Mouse (Mus musculus) MEL (cell line): ENCODE data around the gene Borcs5. TPM values are rescaled to one million over a fixed set of nuclear protein-coding genes. Genes with fewer than 3 reads are reported as not detected.

Experiments used
- DNase-seq: peaks from one replicate; pipeline ENCODE4 v3.0.0; 2011; ENCODE audit warnings: low read depth, low spot score
- H3K27ac ChIP-seq: 2 replicates; pipeline ENCODE4 v1.5.1; 2012; ENCODE audit warnings: low read depth, mild to moderate bottlenecking, control low read depth, low read length, moderate library complexity; ENCODE audit not compliant: control insufficient read depth
- H3K27me3 ChIP-seq, 2 experiments: fragments of 150-350 bp in 1 of 2; sonication (generic) in 1 of 2; 2 replicates each; pipeline ENCODE4 v1.6.1; 2012; ENCODE audit warnings: low read length in 2 of 2, mild to moderate bottlenecking in 2 of 2, improper control_type of control experiment in 1 of 2, moderate library complexity in 1 of 2; ENCODE audit not compliant: insufficient read depth in 2 of 2, control insufficient read depth in 1 of 2
- H3K36me3 ChIP-seq, 2 experiments: 2 replicates each; pipeline ENCODE4 v1.6.1; 2012 to 2014; ENCODE audit warnings: low read length in 2 of 2, improper control_type of control experiment in 1 of 2, inconsistent platforms in 1 of 2, mild to moderate bottlenecking in 1 of 2; ENCODE audit not compliant: insufficient read depth in 2 of 2, control insufficient read depth in 1 of 2
- H3K4me1 ChIP-seq, 2 experiments: fragments of 150-350 bp in 1 of 2; sonication (generic) in 1 of 2; 2 replicates each; pipeline ENCODE4 v1.6.1; 2012; ENCODE audit warnings: low read length in 2 of 2, improper control_type of control experiment in 1 of 2, mild to moderate bottlenecking in 1 of 2; ENCODE audit not compliant: insufficient read depth in 2 of 2, control insufficient read depth in 1 of 2
- H3K4me3 ChIP-seq, 2 experiments: fragments of 150-350 bp in 1 of 2; sonication (generic) in 1 of 2; 2 replicates each; pipeline ENCODE4 v1.5.1; 2012; ENCODE audit warnings: low read depth in 2 of 2, low read length in 2 of 2, mild to moderate bottlenecking in 2 of 2, moderate library complexity in 2 of 2, control low read depth in 1 of 2, improper control_type of control experiment in 1 of 2; ENCODE audit not compliant: control insufficient read depth in 1 of 2, insufficient read depth in 1 of 2
- H3K79me2 ChIP-seq: 2 replicates; pipeline ENCODE4 v1.6.1; 2012; ENCODE audit warnings: mild to moderate bottlenecking, low read length, moderate library complexity; ENCODE audit not compliant: control insufficient read depth, poor library complexity, insufficient read depth
- H3K9ac ChIP-seq: 2 replicates; pipeline ENCODE4 v1.6.1; 2012; ENCODE audit warnings: low read depth, mild to moderate bottlenecking, control low read depth, low read length, moderate library complexity; ENCODE audit not compliant: control insufficient read depth, poor library complexity, severe bottlenecking
- H3K9me3 ChIP-seq: fragments of 150-350 bp; sonication (generic); replicated peaks from 2 replicates; pipeline ENCODE4 v1.6.1; 2012; ENCODE audit warnings: mild to moderate bottlenecking, low read length, improper control_type of control experiment, moderate library complexity; ENCODE audit not compliant: insufficient read depth
- CHD1 ChIP-seq: IDR thresholded peaks from 2 replicates; pipeline ENCODE4 v1.6.1; 2012; ENCODE audit warnings: low read depth, mild to moderate bottlenecking, inconsistent platforms, low read length, improper control_type of control experiment
- CTCF ChIP-seq, 3 experiments: IDR thresholded peaks in 2 of 3; conservative IDR thresholded peaks in 1 of 3; 2 replicates each; pipeline ENCODE4 v1.5.1; 2011 to 2012; ENCODE audit warnings: low read length in 3 of 3, low read depth in 2 of 3, mild to moderate bottlenecking in 2 of 3, improper control_type of control experiment in 1 of 3, inconsistent platforms in 1 of 3, mixed read lengths in 1 of 3, moderate library complexity in 1 of 3; ENCODE audit not compliant: control insufficient read depth in 1 of 3, insufficient read depth in 1 of 3, poor library complexity in 1 of 3, severe bottlenecking in 1 of 3
- ELF1 ChIP-seq: IDR thresholded peaks from 2 replicates; pipeline ENCODE4 v1.6.1; 2014; ENCODE audit warnings: low read depth, mild to moderate bottlenecking, inconsistent platforms, low read length, improper control_type of control experiment, moderate library complexity
- ETS1 ChIP-seq: IDR thresholded peaks from 2 replicates; pipeline ENCODE4 v1.6.1; 2012; ENCODE audit warnings: low read depth, mild to moderate bottlenecking, inconsistent platforms, low read length, improper control_type of control experiment, moderate library complexity
- GABPA ChIP-seq: IDR thresholded peaks from 2 replicates; pipeline ENCODE4 v1.6.1; 2012; ENCODE audit warnings: low read depth, mild to moderate bottlenecking, inconsistent platforms, low read length, improper control_type of control experiment, moderate library complexity
- GATA1 ChIP-seq: IDR thresholded peaks from 2 replicates; pipeline ENCODE4 v1.6.1; 2011; ENCODE audit warnings: low read depth, low read length, improper control_type of control experiment
- JUND ChIP-seq: IDR thresholded peaks from 2 replicates; pipeline ENCODE4 v1.6.1; 2011; ENCODE audit warnings: low read depth, mild to moderate bottlenecking, improper control_type of control experiment, low read length
- KAT2A ChIP-seq: conservative IDR thresholded peaks from 2 replicates; pipeline ENCODE4 v1.6.1; 2012; ENCODE audit warnings: low read depth, low read length, improper control_type of control experiment, inconsistent platforms
- MAFK ChIP-seq: IDR thresholded peaks from 2 replicates; pipeline ENCODE4 v1.6.1; 2011; ENCODE audit warnings: low read depth, mild to moderate bottlenecking, low read length, improper control_type of control experiment, borderline replicate concordance
- MAX ChIP-seq: IDR thresholded peaks from 2 replicates; pipeline ENCODE4 v1.6.1; 2011; ENCODE audit warnings: low read length, improper control_type of control experiment
- MEF2A ChIP-seq: IDR thresholded peaks from 2 replicates; pipeline ENCODE4 v1.6.1; 2014; ENCODE audit warnings: low read depth, mild to moderate bottlenecking, inconsistent platforms, low read length, improper control_type of control experiment; ENCODE audit not compliant: poor library complexity, insufficient replicate concordance, severe bottlenecking; ENCODE audit errors: extremely low read depth
- MYB ChIP-seq: IDR thresholded peaks from 2 replicates; pipeline ENCODE4 v1.6.1; 2011; ENCODE audit warnings: mild to moderate bottlenecking, low read depth, low read length, improper control_type of control experiment
- NELFE ChIP-seq: IDR thresholded peaks from 2 replicates; pipeline ENCODE4 v1.6.1; 2011; ENCODE audit warnings: low read depth, low read length, improper control_type of control experiment
- POLR2AphosphoS5 ChIP-seq: IDR thresholded peaks from 2 replicates; pipeline ENCODE4 v1.6.1; 2012; ENCODE audit warnings: low read depth, borderline replicate concordance, mild to moderate bottlenecking, inconsistent platforms, low read length, moderate library complexity, mixed read lengths
- RAD21 ChIP-seq: IDR thresholded peaks from 2 replicates; pipeline ENCODE4 v1.6.1; 2011; ENCODE audit warnings: mild to moderate bottlenecking, low read depth, low read length, improper control_type of control experiment
- SIN3A ChIP-seq: IDR thresholded peaks from 2 replicates; pipeline ENCODE4 v1.6.1; 2012; ENCODE audit warnings: low read length, improper control_type of control experiment, inconsistent platforms
- SMC3 ChIP-seq: IDR thresholded peaks from 2 replicates; pipeline ENCODE4 v1.6.1; 2011; ENCODE audit warnings: low read depth, low read length, improper control_type of control experiment
- USF1 ChIP-seq: IDR thresholded peaks from 2 replicates; pipeline ENCODE4 v1.6.1; 2014; ENCODE audit warnings: low read depth, mild to moderate bottlenecking, inconsistent platforms, low read length, improper control_type of control experiment, moderate library complexity
- USF2 ChIP-seq, 2 experiments: IDR thresholded peaks; 2 replicates each; pipeline ENCODE4 v1.6.1; 2011 to 2012; ENCODE audit warnings: improper control_type of control experiment in 2 of 2, low read length in 2 of 2, borderline replicate concordance in 1 of 2, inconsistent platforms in 1 of 2, low read depth in 1 of 2, mild to moderate bottlenecking in 1 of 2; ENCODE audit not compliant: insufficient read depth in 1 of 2
- ZC3H11A ChIP-seq: IDR thresholded peaks from 2 replicates; pipeline ENCODE4 v1.6.1; 2012; ENCODE audit warnings: low read depth, mild to moderate bottlenecking, inconsistent platforms, low read length, improper control_type of control experiment
- ZKSCAN1 ChIP-seq: IDR thresholded peaks from 2 replicates; pipeline ENCODE4 v1.6.1; 2012; ENCODE audit warnings: low read depth, mild to moderate bottlenecking, inconsistent platforms, low read length, improper control_type of control experiment, moderate library complexity
- ZMIZ1 ChIP-seq: IDR thresholded peaks from 2 replicates; pipeline ENCODE4 v1.6.1; 2012; ENCODE audit warnings: low read depth, mild to moderate bottlenecking, inconsistent platforms, low read length, improper control_type of control experiment, moderate library complexity
- polyA plus RNA-seq, 2 experiments: library from polyadenylated mRNA; stranded (reverse) in 1 of 2; unstranded in 1 of 2; fragments of >175 nt in 1 of 2; fragments of >200 nt in 1 of 2; gene quantifications; 2 replicates each; pipeline versions ENCODE4 v1.2.1 to v1.2.4; 2012; ENCODE audit warnings: low replicate concordance in 2 of 2, low read depth in 1 of 2; ENCODE audit not compliant: insufficient read length in 2 of 2, insufficient read depth in 1 of 2, missing spikeins in 1 of 2
- total RNA-seq: library from RNA; depleted of rRNA; stranded (reverse); fragments of 300-350 nt; gene quantifications from 2 replicates; pipeline ENCODE4 v1.2.3, GENCODE M21; 2012

The Borcs5 gene
- total and polyA plus RNA-seq, 3 experiments, result 7.7 to 13.0 TPM; not detected in 1

- TF ChIP-seq CTCF (IDR thresholded peaks at IDR 0.05 in 2 of 3, conservative IDR thresholded peaks at IDR 0.05 in 1 of 3; ENCODE audit: control insufficient read depth in 1 of 3, insufficient read depth in 1 of 3, low read depth in 2 of 3, low read length in 3 of 3, poor library complexity in 1 of 3, severe bottlenecking in 1 of 3), result no peak
- no peak for TF ChIP-seq SMC3
- peak; percentile 57; the same call in 1 of the 2 replicates for TF ChIP-seq SIN3A
- TF ChIP-seq, all 39 proteins: peak for 7
Measured at GRCm38 (mm10) chr6:134660714-134661406, 21.6 kb downstream of the Borcs5 start (continued).

DNA sequence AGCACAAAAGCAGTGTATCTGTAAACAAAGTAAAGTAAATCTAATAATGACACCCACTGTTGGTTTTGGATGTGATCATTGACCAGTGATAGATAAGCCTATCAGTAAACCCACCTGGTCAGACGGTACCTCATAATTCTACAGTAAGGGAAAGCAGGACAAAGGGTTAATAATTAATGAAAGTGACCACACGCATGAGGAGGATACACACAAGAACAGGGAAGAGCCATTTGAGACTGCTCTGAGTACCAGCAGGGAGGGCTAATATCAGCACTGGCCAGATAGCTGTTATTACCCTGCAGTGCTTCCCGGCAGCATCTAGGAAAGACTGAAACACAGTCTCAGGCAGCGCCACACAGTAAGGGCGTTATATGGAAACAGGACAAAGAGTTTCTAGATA is 25.3 kb downstream of the Borcs5 start:
- TF ChIP-seq POLR2AphosphoS5, result no peak
- TF ChIP-seq MAFK, result no peak
- no peak for TF ChIP-seq USF1
- TF ChIP-seq MAX, result no peak
- no peak for TF ChIP-seq MEF2A
- TF ChIP-seq JUND, result no peak
- TF ChIP-seq RAD21, result no peak
- no peak for TF ChIP-seq ETS1
- no peak for TF ChIP-seq NELFE
- no peak for TF ChIP-seq GABPA
- TF ChIP-seq CHD1, result no peak
- no peak for TF ChIP-seq ZKSCAN1
- no peak for TF ChIP-seq ZMIZ1
- no peak for TF ChIP-seq GATA1
- TF ChIP-seq ELF1, result no peak
- no peak for TF ChIP-seq MYB
- TF ChIP-seq USF2 (IDR thresholded peaks at IDR 0.05; ENCODE audit: borderline replicate concordance in 1 of 2, insufficient read depth in 1 of 2, low read depth in 1 of 2, low read length in 2 of 2), result no peak
- no peak for TF ChIP-seq KAT2A
- TF ChIP-seq ZC3H11A, result no peak
- no peaks in the 10 kb centered on the region for H3K27me3 ChIP-seq
- H3K27ac ChIP-seq, result no peak overlapping the region
- peaks cover 0 to 6% of the 10 kb centered on the region in 2 experiments; a peak in 2 of 4 replicates for H3K36me3 ChIP-seq
- H3K4me1 ChIP-seq, result peaks cover 0 to 5% of the 10 kb centered on the region in 2 experiments; a peak in 2 of 4 replicates
- no peak overlapping the region for H3K9ac ChIP-seq
- H3K4me3 ChIP-seq, result no peak overlapping the region
- no peaks in the 10 kb centered on the region for H3K9me3 ChIP-seq
- DNase-seq, result no peak
- H3K79me2 ChIP-seq, result no peaks in the 10 kb centered on the region
